Mouse (Mus musculus): ENCODE measurements at regions not wholly inside any gene's neighbourhood (a gene's known extent, or its start where the extent isn't known, plus 50 kb on each side); places are given as distances from the start of the nearest gene placed in this dataset.

- TF ChIP-seq CTCF (IDR thresholded peaks at IDR 0.05; ENCODE audit: control insufficient read depth, insufficient read depth, low read length) (no peak), POLR2A (IDR thresholded peaks at IDR 0.05; ENCODE audit: borderline replicate concordance, control insufficient read depth, low read depth, low read length) (no peak)
These were observed 161.1 kb downstream of the Tle3 start for GRCm38 (mm10) chr9:61533237-61533636.
